Mouse (Mus musculus): ENCODE measurements around the gene Stmnd1. TPM values are rescaled to one million over a fixed set of nuclear protein-coding genes. Genes with fewer than 3 reads are reported as not detected.
A peak's percentile ranks its signal among the peaks of the same experiment; 100 is the strongest.

The Stmnd1 gene
- total and polyA plus RNA-seq, 2 experiments from 2014 or later = not detected

DNA sequence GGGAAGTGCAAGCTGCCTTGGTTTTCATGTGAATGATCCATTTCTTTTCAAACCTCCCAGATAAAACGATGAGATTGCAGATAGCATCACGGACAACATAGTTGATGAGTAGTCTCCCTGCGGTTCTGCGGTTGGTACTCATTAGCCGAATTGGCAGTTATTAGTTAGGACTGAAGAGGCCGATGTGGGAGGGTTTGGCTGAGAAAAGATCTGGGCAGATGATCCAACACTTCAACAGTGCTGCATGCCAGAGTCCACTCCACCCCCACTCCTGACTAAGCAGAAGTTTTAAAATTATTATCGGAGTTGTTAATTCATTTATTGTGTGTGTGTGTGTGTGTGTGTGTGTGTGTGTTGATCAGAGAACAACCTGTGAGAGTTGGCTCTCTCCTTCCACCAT is 34.7 kb upstream of the Stmnd1 start:
- no peak for DNase-seq (ENCODE audit: low spot score)
- H3K9ac ChIP-seq (replicated peaks; ENCODE audit: low read length, poor library complexity, severe bottlenecking) = no peak overlapping the region
- no peaks in the 10 kb centered on the region for H3K36me3 ChIP-seq (ENCODE audit: insufficient read depth, low read length)
- no peak for TF ChIP-seq CTCF (IDR thresholded peaks at IDR 0.05)
- no peaks in the 10 kb centered on the region for H3K27me3 ChIP-seq (ENCODE audit: insufficient read depth, low read length)
- no peak overlapping the region for H3K4me3 ChIP-seq (ENCODE audit: low read depth, low read length)
- H3K27ac ChIP-seq (ENCODE audit: low read depth, low read length) = no peak overlapping the region
- H3K4me2 ChIP-seq (ENCODE audit: low read depth, low read length, poor library complexity, severe bottlenecking) = no peak overlapping the region
- H3K4me1 ChIP-seq (ENCODE audit: insufficient read depth, low read length) = peaks cover 4% of the 10 kb centered on the region; the same call in 1 of the 2 replicates
- ATAC-seq (ENCODE audit: low FRiP score) = no peak
- WGBS = 87% methylated on average over 7 of the region's 7 CpGs
- H3K9me3 ChIP-seq (ENCODE audit: low read length) = no peaks in the 10 kb centered on the region

DNA sequence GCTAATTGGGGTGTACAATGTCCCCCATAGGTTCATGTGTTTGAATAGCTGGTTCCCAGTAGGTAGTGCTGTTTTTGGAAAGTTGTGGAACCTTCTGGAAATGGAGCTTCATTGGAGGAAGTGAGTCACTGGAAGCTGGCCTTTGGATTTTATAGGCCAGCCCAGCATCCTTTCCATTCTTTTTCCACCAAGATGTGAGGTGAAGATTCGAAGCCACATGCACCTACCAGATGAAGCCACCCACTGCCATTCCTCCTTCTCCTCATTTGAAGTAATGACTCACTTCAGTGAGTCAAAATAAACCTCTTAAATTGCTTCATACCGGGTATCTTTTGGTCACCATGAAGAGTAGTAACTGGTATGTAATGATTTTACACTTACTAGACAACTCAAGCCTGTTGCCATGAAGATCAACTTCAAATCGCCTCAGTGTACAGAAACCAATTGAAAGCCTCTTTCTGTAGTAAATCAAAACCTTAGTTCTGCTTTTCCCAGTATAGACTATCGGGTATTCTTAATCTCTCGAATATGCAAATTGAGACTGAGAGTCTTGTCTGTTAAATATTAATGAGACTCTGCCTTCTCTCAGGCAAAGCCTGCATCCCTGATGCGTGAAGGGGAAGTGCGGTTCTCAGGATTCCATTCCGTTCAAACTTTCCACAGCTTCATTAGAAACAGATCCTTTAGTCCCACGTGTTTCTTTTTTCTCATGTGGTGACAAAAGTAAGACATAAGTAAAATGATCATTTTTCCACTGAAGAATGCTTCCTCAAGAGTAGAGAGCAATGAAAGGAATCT is 31.9 kb upstream of the Stmnd1 start:
- Histone ChIP-seq H3K36me3 (ENCODE audit: insufficient read depth, low read length) (no peaks in the 10 kb centered on the region), H3K4me2 (ENCODE audit: low read depth, low read length, poor library complexity, severe bottlenecking) (no peak overlapping the region), H3K9me3 (ENCODE audit: low read length) (no peaks in the 10 kb centered on the region), H3K9ac (replicated peaks; ENCODE audit: low read length, poor library complexity, severe bottlenecking) (no peak overlapping the region), H3K4me1 (ENCODE audit: insufficient read depth, low read length) (peaks cover 4% of the 10 kb centered on the region; the same call in 1 of the 2 replicates), H3K27me3 (ENCODE audit: insufficient read depth, low read length) (no peaks in the 10 kb centered on the region), H3K27ac (ENCODE audit: low read depth, low read length) (no peak overlapping the region), H3K4me3 (ENCODE audit: low read depth, low read length) (no peak overlapping the region)
- no peak for TF ChIP-seq CTCF (IDR thresholded peaks at IDR 0.05)
- WGBS = 36% methylated on average over 9 of the region's 9 CpGs
- DNase-seq (ENCODE audit: low spot score) (no peak), ATAC-seq (ENCODE audit: low FRiP score) (no peak)

DNA sequence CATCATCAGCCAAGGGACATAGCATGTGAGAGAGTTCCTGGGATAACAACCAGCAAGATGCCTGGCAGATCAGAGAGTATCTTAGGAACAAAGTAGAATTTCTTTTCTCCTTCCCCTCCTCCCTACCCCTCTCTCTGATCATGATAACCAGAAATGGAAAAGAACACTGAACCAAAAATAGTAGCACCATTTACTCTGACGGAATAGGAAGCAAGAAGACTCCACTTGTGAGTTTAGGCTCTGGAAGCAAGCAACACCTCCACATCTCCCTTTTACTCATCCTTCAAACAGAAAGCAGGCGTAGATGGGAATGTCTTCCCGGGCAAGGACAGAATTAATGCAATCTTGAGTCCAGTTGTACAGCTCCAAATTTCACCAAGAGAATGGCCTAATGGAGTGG is 19.8 kb upstream of the Stmnd1 start:
- Histone ChIP-seq H3K4me3 (ENCODE audit: low read depth, low read length) (no peak overlapping the region), H3K36me3 (ENCODE audit: insufficient read depth, low read length) (no peaks in the 10 kb centered on the region), H3K4me1 (ENCODE audit: insufficient read depth, low read length) (no peaks in the 10 kb centered on the region), H3K9me3 (ENCODE audit: low read length) (no peaks in the 10 kb centered on the region), H3K4me2 (ENCODE audit: low read depth, low read length, poor library complexity, severe bottlenecking) (no peak overlapping the region), H3K27ac (ENCODE audit: low read depth, low read length) (no peak overlapping the region), H3K27me3 (ENCODE audit: insufficient read depth, low read length) (no peaks in the 10 kb centered on the region), H3K9ac (replicated peaks; ENCODE audit: low read length, poor library complexity, severe bottlenecking) (no peak overlapping the region)
- 88% methylated on average over 3 of the region's 3 CpGs for WGBS
- ATAC-seq (ENCODE audit: low FRiP score) (no peak), DNase-seq (ENCODE audit: low spot score) (no peak)
- no peak for TF ChIP-seq CTCF (IDR thresholded peaks at IDR 0.05)

DNA sequence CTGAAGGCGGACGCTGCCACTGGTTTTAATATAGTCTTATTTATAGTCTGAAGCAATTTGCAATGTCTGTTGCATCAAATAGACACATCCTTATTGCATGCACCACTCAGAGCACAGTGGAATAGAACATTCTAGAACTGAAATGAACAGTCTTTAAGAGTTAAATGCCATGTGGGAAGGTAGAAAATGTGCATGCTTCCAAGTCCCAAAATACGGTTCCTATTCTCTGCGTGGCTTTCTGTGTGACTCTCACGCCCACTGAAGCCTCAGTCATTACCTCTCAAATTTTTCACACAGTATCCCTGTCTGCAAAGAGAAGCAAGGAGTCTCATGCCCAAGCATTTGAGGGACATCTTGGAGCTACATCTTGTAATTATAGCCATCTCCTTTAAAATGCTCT is 19.4 kb upstream of the Stmnd1 start:
- Histone ChIP-seq H3K9ac (replicated peaks; ENCODE audit: low read length, poor library complexity, severe bottlenecking) (no peak overlapping the region), H3K4me1 (ENCODE audit: insufficient read depth, low read length) (no peaks in the 10 kb centered on the region), H3K36me3 (ENCODE audit: insufficient read depth, low read length) (no peaks in the 10 kb centered on the region), H3K9me3 (ENCODE audit: low read length) (no peaks in the 10 kb centered on the region), H3K27ac (ENCODE audit: low read depth, low read length) (no peak overlapping the region), H3K4me3 (ENCODE audit: low read depth, low read length) (no peak overlapping the region), H3K27me3 (ENCODE audit: insufficient read depth, low read length) (no peaks in the 10 kb centered on the region), H3K4me2 (ENCODE audit: low read depth, low read length, poor library complexity, severe bottlenecking) (no peak overlapping the region)
- 90% methylated on average over 5 of the region's 5 CpGs for WGBS
- no peak for DNase-seq (ENCODE audit: low spot score)
- no peak for TF ChIP-seq CTCF (IDR thresholded peaks at IDR 0.05)
- no peak for ATAC-seq (ENCODE audit: low FRiP score)

DNA sequence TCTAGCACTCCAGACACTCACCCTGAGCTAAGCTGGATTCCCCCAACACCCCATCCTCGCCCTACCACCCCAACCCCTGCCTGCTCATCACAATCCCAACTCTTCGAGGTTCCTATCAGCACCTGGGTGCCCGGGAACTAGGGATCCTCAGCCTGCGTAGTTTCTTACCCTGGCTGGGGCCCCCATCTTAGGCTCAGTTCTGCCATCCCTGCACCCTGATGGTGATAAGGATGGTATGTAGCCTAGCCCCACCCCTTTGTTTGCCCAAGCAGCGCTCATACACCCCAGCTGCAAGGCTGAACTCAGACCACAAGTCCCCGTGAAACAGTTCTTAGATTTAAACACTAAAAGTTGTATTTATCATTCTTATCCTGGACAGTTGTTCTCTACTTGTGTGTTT is 17.9 kb upstream of the Stmnd1 start:
- 89% methylated on average over 6 of the region's 6 CpGs for WGBS
- Histone ChIP-seq H3K27me3 (ENCODE audit: insufficient read depth, low read length) (no peaks in the 10 kb centered on the region), H3K27ac (ENCODE audit: low read depth, low read length) (no peak overlapping the region), H3K9me3 (ENCODE audit: low read length) (no peaks in the 10 kb centered on the region), H3K4me3 (ENCODE audit: low read depth, low read length) (no peak overlapping the region), H3K9ac (replicated peaks; ENCODE audit: low read length, poor library complexity, severe bottlenecking) (no peak overlapping the region), H3K36me3 (ENCODE audit: insufficient read depth, low read length) (no peaks in the 10 kb centered on the region), H3K4me2 (ENCODE audit: low read depth, low read length, poor library complexity, severe bottlenecking) (no peak overlapping the region), H3K4me1 (ENCODE audit: insufficient read depth, low read length) (no peaks in the 10 kb centered on the region)
- ATAC-seq (ENCODE audit: low FRiP score) (no peak), DNase-seq (ENCODE audit: low spot score) (no peak)
- no peak for TF ChIP-seq CTCF (IDR thresholded peaks at IDR 0.05)

DNA sequence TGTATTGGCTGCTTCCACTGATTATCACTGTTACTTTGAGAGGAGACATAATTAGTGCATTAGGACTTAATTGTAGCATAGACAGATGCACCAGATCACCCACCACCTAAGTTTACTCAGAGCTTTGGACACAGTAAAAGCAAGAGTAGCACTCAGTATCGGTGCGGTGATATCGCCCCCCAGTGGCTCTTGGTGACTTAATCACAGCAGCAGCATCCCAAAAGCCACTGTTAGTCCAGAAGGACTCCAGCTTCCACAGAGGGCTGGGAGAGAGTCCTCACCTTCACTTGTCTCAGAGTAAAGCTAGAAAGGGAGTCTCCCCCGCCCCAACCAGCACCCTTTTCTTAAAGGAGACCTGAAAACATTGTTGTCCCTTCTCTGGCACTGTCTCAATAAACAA is 15.7 kb upstream of the Stmnd1 start:
- no peaks in the 10 kb centered on the region for H3K9me3 ChIP-seq (ENCODE audit: low read length)
- ATAC-seq (ENCODE audit: low FRiP score) (0 out of 2 replicates have a peak, but pooled peaks have one; percentile 34), DNase-seq (ENCODE audit: low spot score) (peak; percentile 92)
- H3K4me3 ChIP-seq (ENCODE audit: low read depth, low read length) = no peak overlapping the region
- no peak overlapping the region for H3K27ac ChIP-seq (ENCODE audit: low read depth, low read length)
- H3K27me3 ChIP-seq (ENCODE audit: insufficient read depth, low read length) = no peaks in the 10 kb centered on the region
- no peak overlapping the region for H3K9ac ChIP-seq (replicated peaks; ENCODE audit: low read length, poor library complexity, severe bottlenecking)
- WGBS = 6% methylated on average over 4 of the region's 4 CpGs
- H3K4me1 ChIP-seq (ENCODE audit: insufficient read depth, low read length) = no peaks in the 10 kb centered on the region
- H3K36me3 ChIP-seq (ENCODE audit: insufficient read depth, low read length) = no peaks in the 10 kb centered on the region
- H3K4me2 ChIP-seq (ENCODE audit: low read depth, low read length, poor library complexity, severe bottlenecking) = no peak overlapping the region
- peak; percentile 87 for TF ChIP-seq CTCF (IDR thresholded peaks at IDR 0.05)

Measured in midbrain, postnatal 0 days (tissue).